Mouse (Mus musculus) urinary bladder, postnatal 4 days (tissue): ENCODE data around the gene Dip2b.
A peak's percentile ranks its signal among the peaks of the same experiment; 100 is the strongest.

Source experiments
- DNase-seq, 2 experiments: peaks; one replicate each; pipeline ENCODE4 v3.0.0; 2021 to 2022; ENCODE audit warnings: low spot score in 2 of 2

Gene Dip2b

DNA sequence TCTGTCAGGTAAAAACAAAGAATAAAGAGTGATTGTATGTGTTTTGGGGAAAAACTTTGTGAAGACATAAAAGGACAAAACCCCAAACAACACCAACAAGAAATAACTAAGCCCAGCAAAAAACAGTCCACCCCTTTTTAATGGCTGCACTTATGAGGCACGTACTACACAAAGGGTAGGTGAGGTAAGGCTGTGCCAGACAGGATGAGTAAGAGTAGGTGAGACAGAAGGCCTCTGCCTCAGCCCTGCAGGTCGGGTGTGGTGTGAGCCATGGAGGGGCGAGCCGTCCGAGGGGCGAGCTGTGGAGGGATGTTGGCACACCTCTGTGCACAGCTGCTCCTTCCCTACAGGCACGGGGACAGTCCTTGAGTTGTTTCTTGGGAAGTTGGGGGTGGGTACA is 12.5 kb downstream of the Dip2b start:
- DNase-seq: no peak

DNA sequence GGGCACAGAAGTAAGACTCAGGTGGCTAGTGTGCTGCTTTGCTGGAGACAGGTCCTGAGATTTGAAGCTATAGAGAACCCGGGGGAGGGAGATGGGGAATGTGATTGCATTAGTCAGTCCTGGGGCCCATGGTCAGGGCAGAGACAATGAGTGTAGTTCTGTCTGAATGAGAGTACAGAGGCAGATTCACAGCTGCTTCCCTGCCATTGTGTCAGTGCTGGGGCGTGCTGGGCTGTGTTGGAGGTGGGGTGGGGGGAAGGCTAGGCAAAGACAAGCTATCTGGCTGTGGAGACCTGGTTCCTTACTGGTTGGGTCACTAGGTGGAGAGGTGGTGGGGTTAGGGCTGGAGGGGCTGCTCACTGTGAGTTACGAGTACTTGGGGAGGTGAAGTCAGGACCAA is 14.3 kb downstream of the Dip2b start:
- DNase-seq: no peak

DNA sequence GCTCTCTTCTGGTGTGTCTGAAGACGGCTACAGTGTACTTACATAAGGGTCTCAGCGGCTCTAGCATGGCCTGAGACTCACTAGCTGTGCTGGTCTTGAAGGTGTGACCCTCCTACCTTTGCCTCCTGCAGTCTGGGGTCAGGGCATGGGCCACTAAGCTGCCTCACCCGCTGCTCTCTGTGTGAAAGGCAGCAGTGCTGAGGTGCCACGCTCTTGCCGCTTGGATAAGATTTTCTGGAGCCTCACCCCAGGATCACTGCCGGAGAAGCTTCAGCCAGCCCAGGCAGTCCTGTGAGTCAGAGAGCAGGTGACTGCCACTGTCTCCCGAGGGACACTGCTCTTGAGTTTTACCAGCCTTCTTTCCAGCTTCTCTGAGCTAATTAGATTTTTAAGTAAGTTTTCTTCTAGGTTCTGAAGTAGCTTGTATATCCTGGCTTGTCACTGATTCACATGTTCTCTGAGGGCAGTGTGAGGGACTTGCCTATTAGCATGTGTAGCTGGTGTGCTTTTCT is 18.0 kb downstream of the Dip2b start:
- DNase-seq: no peak

GRCm38 (mm10) chr15:100057698-100058097 is 19.2 kb downstream of the Dip2b start:
- DNase-seq: no peak

- no peak for DNase-seq
These were observed 19.7 kb downstream of the Dip2b start for GRCm38 (mm10) chr15:100058143-100058542.

DNA sequence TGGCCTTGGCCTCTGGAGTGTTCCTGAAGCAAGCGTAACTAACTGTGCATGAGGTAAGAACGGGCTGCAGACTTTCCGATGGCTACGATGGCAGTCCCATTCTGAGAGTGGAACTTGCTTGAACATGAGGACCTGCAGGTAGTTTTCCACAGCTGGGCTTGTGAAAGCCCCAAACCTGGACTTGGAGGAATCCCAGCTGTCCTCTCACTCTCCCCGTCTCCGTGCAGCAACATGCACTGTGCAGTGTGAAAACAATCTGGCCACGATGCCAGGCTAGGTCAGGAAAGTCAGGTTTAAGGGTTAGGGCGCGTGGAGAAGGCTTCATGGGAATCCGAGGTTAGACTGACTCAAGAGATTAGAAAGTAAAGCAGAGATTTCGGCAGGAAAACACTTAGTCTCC is 20.4 kb downstream of the Dip2b start:
- no peak for DNase-seq

DNA sequence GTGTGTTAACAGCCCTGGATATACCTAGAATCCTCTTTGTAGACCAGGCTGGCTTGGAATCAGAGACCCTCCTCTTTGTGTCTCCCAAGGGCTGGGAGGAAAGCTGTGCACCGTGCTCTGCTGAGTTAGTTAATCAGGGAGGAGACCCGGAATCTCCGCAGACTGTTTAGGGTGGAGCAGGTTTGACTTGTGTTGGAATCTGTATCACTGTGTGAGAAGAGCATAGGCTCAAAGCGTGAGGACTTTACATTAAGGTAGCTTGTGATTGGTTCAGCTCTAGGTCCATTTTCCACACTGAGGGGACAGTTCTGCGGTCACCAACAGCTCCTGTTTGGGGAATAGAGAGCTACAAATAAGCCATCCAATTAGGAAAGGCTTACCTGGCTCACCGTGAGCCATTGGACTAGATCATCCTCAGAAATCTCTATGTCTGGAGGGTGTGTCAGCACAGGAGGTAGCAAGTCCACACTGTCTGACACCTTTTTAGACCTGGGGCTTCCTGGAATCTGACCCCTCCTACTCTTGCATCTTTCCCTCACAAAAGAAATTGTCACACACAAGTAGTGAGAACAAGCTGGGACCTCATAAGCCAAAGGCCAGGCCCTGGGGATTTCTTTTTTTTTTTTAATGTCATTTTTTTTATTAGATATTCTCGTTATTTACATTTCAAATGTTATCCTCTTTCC is 21.3 kb downstream of the Dip2b start:
- no peak for DNase-seq

- DNase-seq: no peak
These were observed 22.2 kb downstream of the Dip2b start for GRCm38 (mm10) chr15:100060513-100061140.

DNA sequence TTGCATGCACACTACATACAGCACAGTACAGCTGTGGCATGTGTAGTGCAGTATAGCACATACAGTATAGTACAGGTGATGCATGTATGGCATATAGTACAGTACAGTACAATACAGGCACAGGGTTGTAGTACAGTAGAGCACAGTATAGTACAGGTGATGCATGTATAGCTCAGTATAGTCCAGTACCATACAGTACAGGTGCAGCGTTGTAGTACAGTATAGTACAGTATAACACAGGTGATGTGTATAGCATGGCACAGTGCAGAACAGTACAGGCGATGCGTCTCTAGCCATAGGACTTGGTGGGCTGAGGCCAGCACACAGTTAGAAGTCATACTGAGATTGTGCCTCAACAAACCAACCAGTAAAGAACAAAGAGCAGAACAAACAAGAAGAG is 22.9 kb downstream of the Dip2b start:
- DNase-seq: no peak

DNA sequence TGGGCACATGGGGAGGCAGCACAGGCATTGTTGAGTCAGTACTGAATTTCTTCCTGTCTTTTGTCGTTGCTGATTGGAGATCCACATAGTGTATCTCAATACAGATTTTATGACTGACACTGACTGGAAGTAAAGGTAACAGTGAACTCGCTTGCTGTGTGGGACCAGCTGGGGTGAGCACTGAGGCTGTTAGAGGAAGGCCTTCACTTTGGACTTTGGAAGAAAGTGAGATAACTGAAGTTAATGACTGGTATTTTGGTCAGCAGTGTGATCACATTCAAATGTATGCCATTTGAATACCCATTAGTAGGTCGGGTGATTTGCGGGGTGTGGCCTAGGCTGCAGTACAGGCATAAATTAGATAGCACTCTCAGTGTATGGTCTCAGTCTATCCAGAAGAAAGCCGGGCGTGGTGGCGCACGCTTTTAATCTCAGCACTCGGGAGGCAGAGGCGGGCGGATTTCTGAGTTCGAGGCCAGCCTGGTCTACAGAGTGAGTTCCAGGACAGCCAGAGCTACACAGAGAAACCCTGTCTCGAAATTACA is 24.8 kb downstream of the Dip2b start:
- DNase-seq: no peak

- DNase-seq: no peak
These were observed 28.2 kb downstream of the Dip2b start for GRCm38 (mm10) chr15:100066702-100067101.

DNA sequence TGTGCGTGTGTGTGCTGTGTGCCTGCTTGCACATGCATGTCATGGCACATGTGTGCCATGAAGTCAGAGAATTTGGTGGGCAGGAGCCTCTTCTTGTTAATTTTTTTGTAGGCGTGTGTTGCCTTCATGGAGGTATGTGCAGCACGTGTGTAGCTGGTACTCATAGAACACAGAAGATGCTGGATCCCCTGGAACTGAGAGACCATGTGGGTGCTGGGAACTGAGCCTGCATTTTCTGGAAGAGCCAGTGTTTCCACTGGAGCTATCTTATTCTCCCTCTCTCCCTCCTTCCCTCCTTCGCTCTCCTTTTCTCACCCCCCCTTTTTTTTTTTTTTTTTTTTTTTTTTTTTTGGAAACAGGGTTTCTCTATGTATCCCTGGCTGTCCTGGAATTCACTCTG is 30.6 kb downstream of the Dip2b start:
- no peak for DNase-seq

DNA sequence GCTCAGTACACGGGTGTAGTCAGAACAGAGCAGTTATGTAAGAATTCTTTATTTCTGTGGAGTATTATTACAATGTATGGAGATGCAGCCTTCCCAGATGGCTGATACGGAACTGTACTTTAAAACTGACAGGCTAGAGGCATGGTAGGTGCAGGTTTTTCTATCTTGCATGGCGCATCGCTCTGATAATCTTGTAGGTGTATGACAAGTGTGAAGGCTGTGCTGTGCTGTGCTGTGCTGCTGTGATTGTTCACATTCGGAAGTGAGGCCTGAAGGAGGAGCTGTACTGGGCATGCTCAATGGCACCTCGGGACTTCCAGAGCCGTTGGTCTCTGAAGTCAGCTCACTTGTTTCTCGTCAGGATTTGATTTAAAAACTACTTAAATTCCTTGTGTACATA is 31.6 kb downstream of the Dip2b start:
- no peak for DNase-seq

DNA sequence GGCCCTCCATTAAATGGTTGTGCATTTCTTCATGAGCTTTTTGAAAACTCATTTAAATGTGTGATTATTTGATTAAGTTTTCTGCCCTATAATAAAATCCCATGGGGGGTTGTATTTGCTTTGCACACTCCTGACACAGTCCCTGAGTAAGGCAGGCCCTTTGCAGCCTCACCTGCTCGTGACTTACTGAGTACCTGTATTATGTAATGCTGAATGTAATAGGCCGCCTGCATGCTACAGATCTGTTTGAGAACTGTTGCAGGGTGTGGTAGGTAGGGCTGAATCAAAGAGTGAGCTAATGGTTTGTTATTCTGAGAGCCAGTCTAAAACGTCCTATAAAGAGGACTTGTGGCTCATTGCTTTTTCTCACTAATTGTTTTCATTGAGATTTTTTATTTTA is 33.4 kb downstream of the Dip2b start:
- no peak for DNase-seq

DNA sequence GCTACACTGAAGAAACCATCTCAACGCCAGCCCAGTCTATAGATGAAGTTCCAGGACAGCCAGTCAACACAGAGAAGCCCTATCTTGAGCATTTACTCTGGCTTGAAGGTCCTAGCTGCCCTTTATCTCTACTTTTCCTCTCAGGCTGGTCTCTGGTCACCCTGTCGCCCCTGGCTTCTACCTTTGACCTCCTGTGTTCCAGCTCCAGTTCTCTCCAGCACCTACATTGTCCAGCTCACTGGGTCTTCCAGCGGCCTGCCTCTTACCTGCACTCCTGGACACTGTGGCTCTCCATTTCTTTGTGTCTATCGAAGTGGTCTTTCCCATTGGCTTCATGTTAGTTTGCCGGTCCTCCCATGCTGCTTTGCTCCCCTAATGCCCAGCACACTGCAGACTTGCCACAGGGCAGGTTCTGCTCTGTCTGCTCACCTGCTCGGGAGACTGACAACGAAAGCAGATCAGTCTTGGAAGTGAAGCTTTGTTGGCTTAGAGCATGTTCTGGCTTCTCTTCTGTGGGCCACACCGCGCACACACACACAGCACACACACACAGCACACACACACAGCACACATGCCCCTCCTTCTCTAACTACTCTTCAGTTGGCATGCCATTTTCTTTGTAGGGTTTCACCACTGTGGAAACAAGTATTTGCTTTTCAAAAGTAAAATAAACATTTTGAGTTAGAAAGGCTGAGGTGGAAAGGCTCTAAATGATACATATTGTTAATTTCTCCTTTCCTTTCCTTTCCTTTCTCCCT is 35.4 kb downstream of the Dip2b start:
- DNase-seq: no peak

DNA sequence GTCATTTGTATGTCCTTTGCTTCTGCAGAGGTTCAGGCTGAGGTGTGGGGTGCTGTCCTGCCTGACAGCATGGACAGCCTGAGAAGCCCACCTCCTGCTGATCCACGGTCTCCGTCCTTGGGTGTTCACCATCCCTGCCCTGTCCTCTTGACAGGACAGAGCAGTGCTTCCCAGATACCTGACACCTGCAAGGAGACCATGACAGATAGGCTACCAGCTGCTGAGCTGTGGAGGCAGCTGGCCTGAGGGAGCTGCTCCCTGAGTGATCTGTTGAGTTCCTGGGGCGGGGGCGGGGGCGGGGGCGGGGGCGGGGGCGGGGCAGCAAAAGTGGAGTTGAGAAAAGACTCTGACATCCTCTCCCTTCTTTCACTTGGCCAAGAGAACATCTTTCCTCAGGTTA is 36.3 kb downstream of the Dip2b start:
- DNase-seq: no peak

DNA sequence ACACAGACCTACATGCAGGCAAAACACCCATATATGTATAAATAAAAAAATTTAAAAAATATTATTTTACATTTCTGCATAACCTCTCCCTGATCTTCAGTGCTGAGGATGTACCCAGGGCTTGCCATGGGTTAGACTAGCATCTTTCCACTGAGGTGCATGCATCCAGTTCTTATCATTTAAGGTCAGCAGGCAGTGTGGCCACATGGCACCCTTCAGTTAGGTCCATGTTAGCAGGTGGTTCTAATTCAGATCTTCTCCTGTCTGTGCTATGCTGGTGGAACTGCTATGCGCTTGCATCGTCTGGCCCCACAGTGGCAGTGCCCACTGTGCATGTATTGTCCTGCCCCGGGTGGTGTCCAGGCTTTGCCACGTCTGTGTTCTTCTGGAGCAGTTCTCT is 37.9 kb downstream of the Dip2b start:
- no peak for DNase-seq

DNA sequence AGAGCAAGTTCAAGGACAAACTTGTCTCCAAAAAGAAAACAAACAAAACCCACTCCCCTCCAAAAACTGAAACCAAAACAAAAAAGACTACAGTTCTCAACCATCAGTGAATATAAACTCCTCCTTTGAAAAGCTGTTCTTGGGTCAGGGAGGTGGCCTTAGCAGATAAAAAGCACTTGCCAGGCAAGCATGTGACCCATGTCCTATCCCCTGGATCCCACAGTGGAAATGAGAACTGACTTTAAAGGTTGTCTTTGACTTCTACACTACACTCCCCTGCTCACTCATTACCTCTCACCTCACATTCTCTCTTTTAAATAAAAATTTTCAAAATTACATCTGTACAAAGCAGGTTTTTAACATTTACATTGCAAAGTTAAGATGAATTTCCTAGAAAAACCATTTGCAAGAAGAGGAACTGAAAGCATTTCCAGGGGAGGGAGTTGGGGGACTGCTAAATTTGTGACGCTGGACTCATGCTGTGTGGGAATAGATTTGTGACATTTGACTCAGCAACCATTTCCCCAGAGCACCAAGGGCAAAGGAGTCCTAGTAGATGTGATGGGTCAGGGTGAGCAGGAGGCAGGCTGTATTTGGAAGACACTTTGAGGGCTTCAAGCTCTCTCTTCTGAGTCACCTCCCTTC is 42.5 kb downstream of the Dip2b start:
- no peak for DNase-seq

- no peak for DNase-seq
These were observed 43.1 kb downstream of the Dip2b start for GRCm38 (mm10) chr15:100081478-100081998.

DNA sequence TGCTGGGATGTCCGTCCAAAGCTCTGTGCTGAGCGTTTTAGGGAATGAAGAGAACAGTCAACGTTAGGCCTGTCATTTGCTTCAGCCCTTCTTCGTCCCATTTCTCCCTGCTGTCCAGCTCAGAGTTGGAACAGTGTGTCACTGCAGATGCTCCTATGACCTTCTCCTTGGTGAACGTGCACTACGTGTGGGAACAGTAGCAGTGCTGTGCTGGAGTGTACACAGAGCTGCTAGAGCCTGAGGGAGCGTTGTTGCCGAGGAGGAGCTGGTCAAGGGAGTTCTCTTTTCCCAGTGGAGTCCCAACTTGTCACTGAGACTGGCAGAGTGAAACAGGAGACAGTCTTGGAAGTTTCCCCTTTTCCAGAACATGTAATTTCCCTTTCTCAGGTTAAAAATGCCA is 43.6 kb downstream of the Dip2b start:
- DNase-seq: no peak

- peak in 1 of 2 experiments; percentile 38 for DNase-seq
These were observed 44.3 kb downstream of the Dip2b start for GRCm38 (mm10) chr15:100082733-100083132.

DNA sequence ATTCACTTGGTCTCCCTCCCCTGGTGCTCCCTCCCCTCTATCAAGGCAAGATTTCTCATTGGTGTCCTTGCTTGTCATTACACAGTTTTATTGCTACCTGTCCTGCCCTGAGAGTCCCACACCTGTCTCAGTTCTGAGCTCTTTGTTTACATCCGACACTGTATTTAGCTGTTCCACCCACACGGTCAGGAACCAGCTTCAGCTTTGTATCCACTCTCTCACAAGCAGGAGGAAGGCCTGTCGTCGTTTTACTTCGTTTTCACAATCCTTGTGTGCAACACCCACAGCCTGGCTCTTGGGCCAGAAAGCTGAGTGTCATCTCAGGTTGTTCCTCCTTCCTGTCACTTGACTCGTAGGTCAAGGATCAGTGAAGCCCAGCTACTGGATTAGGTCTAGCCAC is 45.4 kb downstream of the Dip2b start:
- no peak for DNase-seq
